Mouse (Mus musculus) gastrocnemius, postnatal 36 days (tissue): ENCODE results near the gene Vezf1. TPM values are rescaled to one million over a fixed set of nuclear protein-coding genes. Genes with fewer than 3 reads are reported as not detected.
"Not testable (repeated sequence)": the region's sequence is repeated elsewhere in the genome, so short reads cannot be mapped to it uniquely, and the experiment has no call there.

Experiments used
- DNase-seq, 2 experiments: peaks; one replicate each; pipeline ENCODE4 v3.0.0; 2022
- intact Hi-C: fragments of 180-260 bp; cut with DNase I; formaldehyde crosslinking; loops from one replicate; pipeline ENCODE4 v1.15.1; 2025
- long read RNA-seq, 2 experiments: library from polyadenylated mRNA; stranded (forward); transcript quantifications; one replicate each; pipeline ENCODE4 v2.0.0; 2021
- total RNA-seq, 2 experiments: library from RNA; stranded (reverse); gene quantifications; 2 replicates each; pipeline ENCODE4 v1.2.3; 2021

The Vezf1 gene
- total RNA-seq, result 10 to 100 TPM; 50.0 to 71.2 TPM
- long read RNA-seq, experiment 1, full-length matches to known transcripts, result 5 of 20 reads
- long read RNA-seq, experiment 1, partial matches to known transcripts, result 1 of 20 reads
- long read RNA-seq, experiment 1, other reads (novel, unspliced or antisense), result 14 of 20 reads
- long read RNA-seq, experiment 2, full-length matches to known transcripts, result 13 of 30 reads
- long read RNA-seq, experiment 2, partial matches to known transcripts, result 3 of 30 reads
- long read RNA-seq, experiment 2, other reads (novel, unspliced or antisense), result 14 of 30 reads

- peak; percentile 63 to 70 for DNase-seq
- intact Hi-C loops, result loop anchor here (2.0 kb wide), 1 partner anchor 89 kb away; no protein-coding TSS in a partner anchor
Measured at GRCm38 (mm10) chr11:88067586-88068410, at the start of gene Vezf1. Gene Vezf1, plus strand, starts transcription at chr11:88068279.

DNA sequence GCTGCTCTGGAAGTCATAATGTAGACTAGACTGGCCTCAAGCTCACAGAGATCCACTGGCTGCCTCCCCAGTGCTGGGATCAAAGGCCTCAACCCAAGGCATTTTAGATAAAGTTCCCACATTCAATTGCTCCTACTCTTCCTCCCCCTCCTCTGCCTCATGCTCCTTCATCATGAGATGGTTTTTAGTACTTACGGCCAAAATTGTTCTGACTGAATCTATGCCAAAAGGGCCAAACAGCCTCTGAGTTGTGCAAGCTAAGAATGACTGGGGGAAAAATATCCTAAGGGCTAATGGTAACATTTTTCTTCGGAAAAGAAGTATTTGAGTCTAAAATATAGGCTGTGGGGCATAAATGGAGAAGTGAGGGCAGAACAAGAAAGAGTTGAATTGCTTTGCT is 44.1 kb upstream of the Vezf1 start:
- DNase-seq, result no peak
- intact Hi-C loops, result no loop called here

DNA sequence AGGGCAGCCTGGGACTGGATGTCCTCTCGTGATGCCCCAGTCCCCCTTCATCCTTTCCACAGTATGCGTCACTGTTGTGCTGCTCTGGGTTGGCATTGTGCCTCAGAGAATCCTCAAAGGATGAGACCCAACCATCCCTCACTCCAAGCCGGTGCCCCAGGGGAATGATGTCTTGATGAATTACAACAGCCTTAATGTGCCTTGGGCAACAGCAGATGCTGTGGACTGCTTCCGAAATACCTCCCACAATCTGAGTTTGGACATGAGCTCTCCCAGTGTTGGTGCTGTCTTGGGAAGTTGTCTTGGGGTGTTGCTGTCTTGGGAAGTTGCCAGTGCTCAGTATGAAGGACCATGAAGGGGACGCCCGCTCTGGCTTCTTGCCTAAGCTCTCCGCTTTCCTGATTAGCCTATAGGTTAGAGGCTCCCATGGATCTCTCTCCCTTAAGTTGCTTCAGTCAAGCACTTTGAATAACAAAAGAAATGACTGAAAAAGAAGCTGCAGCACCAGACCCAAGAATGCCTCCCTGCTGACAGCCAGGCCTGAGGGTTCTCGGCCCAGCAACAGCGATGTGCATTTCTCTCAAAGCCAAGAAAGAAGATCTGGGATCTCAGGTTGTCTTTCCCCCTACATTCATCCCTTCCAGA is 40.6 kb upstream of the Vezf1 start:
- intact Hi-C loops, result no loop called here
- DNase-seq, result no peak

GRCm38 (mm10) chr11:88028193-88028684 is 39.8 kb upstream of the Vezf1 start:
- intact Hi-C loops, result no loop called here

DNA sequence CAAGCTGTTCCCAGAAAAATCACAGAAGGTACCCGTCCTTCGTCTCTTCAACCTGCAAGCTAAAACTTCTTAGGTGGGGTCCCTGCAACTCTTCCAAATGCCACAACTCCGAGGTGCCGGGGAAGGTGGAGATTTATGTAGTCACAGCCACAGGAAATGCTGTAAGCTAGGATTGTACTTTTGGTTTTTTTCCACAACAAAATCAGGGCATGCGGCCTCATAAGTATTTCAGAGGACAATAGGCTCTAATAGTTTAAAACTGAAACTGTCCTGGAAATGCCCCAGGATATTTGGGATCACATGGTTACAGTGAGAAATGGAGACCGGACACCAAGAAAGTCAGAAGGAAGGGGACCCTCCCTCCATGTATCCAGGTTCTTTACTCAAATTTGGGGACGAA is 37.9 kb upstream of the Vezf1 start:
- no peak for DNase-seq
- intact Hi-C loops, result no loop called here

More at GRCm38 (mm10) chr11:88028193-88028684, 39.8 kb upstream of the Vezf1 start:
- DNase-seq, result no peak

DNA sequence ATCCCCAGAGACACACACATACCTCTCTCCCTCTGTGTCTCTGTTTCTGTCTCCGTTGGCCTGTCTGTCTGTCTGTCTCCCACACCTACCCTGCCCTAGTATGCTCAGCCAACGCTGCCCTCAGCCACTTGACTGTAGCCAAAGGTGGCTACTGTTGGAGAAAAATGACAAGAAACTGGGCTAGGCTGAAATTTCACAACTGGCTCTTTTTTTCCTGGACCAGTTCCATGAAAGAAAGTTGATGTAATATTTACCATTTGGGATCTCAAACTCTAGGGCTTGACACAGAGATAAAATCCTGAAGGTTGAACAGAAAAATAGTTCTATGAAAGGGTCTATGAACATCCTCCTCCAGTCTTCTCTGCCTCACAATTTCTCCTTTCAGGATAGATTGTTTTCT is 37.2 kb upstream of the Vezf1 start:
- no peak for DNase-seq
- intact Hi-C loops, result no loop called here

- intact Hi-C loops, result no loop called here
- no peak for DNase-seq
Measured at GRCm38 (mm10) chr11:88031753-88032152, 36.3 kb upstream of the Vezf1 start.

GRCm38 (mm10) chr11:88035970-88036369 is 32.1 kb upstream of the Vezf1 start:
- intact Hi-C loops, result no loop called here
- no peak for DNase-seq

- no peak for DNase-seq
- intact Hi-C loops, result no loop called here
Measured at GRCm38 (mm10) chr11:88036761-88037251, 31.3 kb upstream of the Vezf1 start.

GRCm38 (mm10) chr11:88037386-88037785 is 30.7 kb upstream of the Vezf1 start:
- intact Hi-C loops, result no loop called here
- DNase-seq, result no peak

DNA sequence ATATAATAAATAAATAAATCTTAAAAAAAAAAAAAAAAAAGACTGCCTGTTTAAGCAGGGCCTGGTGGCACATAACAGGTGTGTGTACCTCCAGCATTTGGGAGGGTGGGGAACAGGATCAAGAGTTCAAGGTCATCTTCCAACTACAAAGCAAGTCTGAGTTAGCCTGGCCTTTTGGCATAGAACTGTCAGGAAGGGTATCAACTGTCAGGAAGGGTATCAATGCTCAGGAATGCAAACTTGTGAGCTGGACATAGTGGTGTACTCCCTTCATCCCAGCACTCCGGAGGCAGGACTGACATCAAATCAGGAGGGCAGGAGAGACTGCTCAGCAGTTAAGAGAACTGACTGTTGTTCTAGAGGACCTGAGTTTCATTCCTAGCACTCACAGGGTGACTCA is 29.0 kb upstream of the Vezf1 start:
- no peak for DNase-seq
- intact Hi-C loops, result no loop called here

DNA sequence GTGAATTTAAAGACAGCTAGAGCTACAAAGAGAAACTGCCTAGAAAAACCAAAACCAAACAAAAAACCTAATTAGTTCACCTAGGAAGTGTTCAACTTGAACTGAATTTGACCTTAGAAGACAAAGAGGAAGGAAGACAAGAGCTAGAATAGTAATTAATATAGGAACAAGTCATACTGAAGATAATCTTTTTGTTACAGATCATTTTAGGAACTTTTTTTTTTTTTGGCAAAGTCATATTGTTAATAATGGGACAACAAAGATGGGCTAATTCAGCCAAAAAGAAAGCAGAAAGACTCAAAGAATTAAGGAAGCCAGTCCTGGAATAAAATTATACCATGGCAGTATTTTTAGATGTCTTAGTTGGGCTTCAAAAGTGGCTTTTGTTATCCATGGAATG is 23.8 kb upstream of the Vezf1 start:
- no peak for DNase-seq
- intact Hi-C loops, result no loop called here

GRCm38 (mm10) chr11:88045159-88045558 is 22.9 kb upstream of the Vezf1 start:
- DNase-seq, intact Hi-C loops: not testable (repeated sequence)

- intact Hi-C loops, result loop anchor here (2.0 kb wide), 1 partner anchor 59 kb away; the partner anchor contains the start of gene Dynll2
Measured at GRCm38 (mm10) chr11:88045878-88046277, 22.2 kb upstream of the Vezf1 start.

GRCm38 (mm10) chr11:88046323-88046937 is 21.6 kb upstream of the Vezf1 start:
- DNase-seq, result no peak
- intact Hi-C loops, result loop anchor here (2.0 kb wide), 1 partner anchor 60 kb away; the partner anchor contains the start of gene Dynll2

More at GRCm38 (mm10) chr11:88045878-88046277, 22.2 kb upstream of the Vezf1 start:
- DNase-seq, result no peak

DNA sequence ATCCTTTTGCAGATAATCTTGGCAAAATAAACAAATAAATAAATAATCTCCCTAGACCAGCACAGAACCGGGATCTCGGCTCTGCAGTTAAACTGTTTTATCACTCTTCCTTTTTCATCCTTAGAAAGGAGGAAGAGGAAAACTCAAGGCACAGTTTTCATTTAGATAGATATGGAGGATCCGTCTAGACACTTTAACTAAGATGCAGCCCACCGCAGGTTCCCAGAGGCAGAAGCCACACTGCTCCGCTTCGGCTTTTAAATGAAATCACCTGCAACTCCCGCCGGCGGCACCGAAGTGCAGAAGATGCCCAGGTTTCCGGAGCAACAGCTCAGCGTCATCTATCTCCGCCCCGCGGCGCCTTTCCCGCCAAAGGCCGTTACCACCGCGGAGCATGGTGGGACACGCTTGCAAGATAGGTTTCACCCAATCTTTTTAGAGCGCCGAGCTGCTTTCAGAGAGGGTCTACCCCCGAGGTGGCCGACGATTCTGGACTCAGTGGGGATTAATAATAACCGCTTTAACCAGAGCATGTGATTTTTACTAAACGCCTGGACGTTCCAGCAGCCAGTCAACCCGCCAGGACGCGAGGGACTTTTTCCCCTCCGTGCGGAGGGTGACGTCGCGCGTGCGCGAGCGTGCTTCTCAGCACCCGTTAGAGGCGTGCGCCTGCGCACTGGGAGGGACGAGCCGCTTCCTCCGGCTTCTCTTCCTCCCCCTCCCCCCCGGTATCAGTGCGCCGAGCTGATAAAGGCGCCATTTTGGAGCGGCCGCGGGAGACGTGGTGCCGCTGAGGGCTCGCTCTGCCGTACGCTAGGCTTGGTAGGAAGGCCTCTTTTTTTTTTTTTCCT is 20.9 kb upstream of the Vezf1 start, which contains the start of gene Srsf1:
Srsf1 (plus strand) TSS at position 430 of the 851 bp plus-strand sequence.
- intact Hi-C loops, result loop anchor here (2.0 kb wide), 1 partner anchor 60 kb away; the partner anchor contains the start of gene Dynll2
- DNase-seq, result peak; percentile 97

DNA sequence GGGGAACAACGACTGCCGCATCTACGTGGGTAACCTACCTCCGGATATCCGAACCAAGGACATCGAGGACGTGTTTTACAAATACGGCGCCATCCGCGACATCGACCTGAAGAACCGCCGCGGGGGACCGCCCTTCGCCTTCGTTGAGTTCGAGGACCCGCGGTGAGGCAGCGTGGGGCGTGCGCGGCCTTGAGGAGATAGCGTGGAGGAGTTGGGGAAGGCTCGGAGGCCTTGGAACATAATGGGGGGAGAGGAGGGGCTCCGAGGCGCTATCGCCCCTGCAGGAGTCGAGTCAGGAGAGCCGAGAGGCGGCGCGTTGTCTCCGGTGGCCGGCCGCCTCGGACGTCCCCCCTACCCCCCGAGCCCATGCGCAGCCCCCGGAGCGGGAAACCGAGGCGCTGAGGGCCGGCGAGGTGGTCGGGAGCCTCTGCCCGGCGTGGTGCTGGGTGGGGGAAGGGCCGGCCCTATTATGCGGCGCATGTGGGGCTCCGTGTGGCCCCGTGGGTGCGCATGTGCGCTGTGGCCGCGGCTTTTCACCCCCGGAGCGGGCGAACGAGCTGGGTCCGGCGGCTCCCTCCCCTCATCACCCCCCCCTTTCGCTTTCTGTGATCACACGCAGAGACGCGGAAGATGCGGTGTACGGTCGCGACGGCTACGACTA is 20.1 kb upstream of the Vezf1 start:
- DNase-seq, result peak in 1 of 2 experiments; percentile 61
- intact Hi-C loops, result loop anchor here (2.0 kb wide), 1 partner anchor 61 kb away; the partner anchor contains the start of gene Dynll2

- no peak for DNase-seq
- intact Hi-C loops, result no loop called here
Measured at GRCm38 (mm10) chr11:88048961-88049670, 19.0 kb upstream of the Vezf1 start.
